Mouse (Mus musculus) NIH3T3 (cell line): ENCODE measurements around the gene Trrap.
"Not testable (repeated sequence)": the region's sequence is repeated elsewhere in the genome, so short reads cannot be mapped to it uniquely, and the experiment has no call there.

Source experiments
- DNase-seq: peaks from one replicate; pipeline ENCODE4 v3.0.0-alpha.2; 2012; ENCODE audit warnings: low read depth

Gene Trrap

DNA sequence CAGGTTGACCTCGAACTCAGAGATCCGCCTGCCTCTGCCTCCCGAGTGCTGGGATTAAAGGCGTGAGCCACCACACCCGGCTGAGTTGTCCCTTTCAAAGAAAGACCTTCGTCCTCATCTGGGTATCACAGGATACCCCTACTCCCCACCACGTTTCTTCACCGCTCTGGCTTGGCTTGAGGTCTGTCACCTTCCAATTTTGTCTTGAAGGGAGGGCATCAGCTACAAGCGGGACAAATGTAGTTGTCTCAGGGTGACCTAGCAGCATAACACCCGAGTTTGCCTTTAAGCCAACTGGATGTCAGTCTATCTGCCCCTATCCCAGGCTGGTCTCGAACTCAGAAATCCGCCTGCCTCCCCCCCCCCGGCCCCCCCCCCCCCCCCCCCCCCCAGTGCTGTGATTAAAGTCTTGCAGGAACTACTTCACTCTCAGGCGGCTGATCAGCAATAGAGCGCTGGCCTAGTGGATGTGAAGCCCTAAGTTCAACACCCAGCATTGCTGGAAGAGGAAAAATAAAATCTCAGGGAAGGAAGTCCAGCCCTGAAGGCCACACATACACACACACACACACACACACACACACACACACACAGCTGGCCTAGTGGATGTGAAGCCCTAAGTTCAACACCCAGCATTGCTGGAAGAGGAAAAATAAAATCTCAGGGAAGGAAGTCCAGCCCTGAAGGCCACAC lies at the start of gene Trrap:
Gene Trrap, plus strand, starts transcription at position 627 of the 693 bp plus-strand sequence.
- not testable (repeated sequence) for DNase-seq

GRCm38 (mm10) chr5:144719781-144720180 lies 47.8 kb upstream of the Trrap start:
- no peak for DNase-seq

GRCm38 (mm10) chr5:144720281-144720680 lies 47.3 kb upstream of the Trrap start:
- no peak for DNase-seq

DNA sequence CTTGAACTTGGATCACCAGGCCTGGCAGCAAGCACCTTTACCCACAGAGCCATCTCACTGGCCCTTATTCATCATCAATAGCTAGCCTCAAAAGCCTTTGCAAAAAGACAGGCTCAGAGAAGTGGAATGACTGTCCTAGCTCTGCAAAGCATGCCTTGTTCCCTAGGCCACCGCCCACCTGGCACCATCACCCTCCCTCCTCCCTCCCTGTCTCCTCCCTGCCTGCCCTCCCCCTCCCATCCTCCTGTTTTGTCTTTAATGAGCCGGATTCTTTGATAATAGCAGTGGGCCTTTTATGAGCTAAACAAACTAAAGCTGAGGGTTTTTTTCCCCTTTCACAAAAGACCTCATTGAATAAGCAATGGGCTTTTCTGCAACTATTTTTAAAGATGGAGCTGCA lies 42.6 kb upstream of the Trrap start:
- DNase-seq, result no peak

- DNase-seq, result no peak
Observed at GRCm38 (mm10) chr5:144725554-144725953, 42.0 kb upstream of the Trrap start.

DNA sequence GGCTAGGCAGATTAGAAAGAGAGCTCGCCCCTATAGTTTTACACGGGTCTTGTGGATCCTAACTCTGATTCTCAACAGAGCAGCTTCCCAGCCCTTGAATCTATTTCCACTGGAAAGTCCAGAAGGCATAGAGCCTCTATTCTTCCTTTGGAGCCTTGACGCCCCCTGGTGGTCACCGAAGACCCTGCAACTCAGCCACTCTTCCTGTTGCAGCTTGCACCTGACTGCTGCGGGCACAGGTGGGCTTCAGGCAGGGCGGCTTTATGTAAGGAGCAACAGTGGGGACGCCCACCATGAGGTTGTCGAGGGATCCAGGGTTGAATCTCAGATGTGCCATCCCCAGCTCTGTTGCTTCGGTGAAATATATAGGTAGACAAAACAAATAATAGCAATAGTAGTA lies 40.4 kb upstream of the Trrap start:
- DNase-seq, result peak; percentile 74

GRCm38 (mm10) chr5:144728237-144728636 lies 39.3 kb upstream of the Trrap start:
- no peak for DNase-seq

DNA sequence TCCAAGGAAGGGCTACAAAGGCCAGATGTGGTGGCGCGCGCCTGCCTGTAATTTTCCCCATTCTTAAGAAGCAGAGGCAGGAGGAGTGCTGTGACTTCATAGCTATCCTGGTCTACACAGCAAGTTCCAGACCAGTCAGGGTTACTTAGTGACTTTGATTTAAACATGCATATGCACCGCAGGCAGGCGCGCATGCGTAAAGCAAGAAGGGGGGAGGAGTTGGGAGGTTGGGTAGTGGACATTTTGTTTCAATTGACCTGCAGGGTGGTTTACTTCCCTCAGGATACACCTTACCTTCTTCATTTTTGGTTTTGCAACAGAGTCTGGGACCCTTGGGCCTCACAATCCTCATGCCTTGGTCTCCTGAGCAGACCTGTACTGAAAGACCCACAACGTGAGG lies 38.3 kb upstream of the Trrap start:
- no peak for DNase-seq

DNA sequence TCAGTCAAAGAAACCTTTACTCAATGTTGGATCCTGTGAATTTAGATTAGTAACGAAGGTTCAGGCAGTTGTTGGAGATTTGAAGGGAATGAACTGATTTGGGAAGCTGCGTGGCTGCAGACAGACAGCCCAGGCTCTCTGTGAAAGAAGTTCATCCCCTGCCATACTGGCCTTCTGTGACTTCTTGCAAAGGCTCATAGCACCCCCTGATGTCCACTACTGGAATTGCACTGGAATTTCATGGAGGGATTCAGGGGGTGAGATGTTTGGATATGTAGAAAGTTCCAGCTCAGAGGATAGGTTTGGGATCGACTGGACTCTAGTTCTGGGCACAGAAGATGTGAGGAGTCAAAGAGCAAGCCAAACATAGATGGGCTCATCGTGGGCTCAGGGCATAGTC lies 33.6 kb upstream of the Trrap start:
- peak; percentile 84 for DNase-seq

- peak; percentile 81 for DNase-seq
Observed at GRCm38 (mm10) chr5:144734949-144735348, 32.6 kb upstream of the Trrap start.

GRCm38 (mm10) chr5:144737101-144737500 lies 30.4 kb upstream of the Trrap start:
- DNase-seq, result no peak

DNA sequence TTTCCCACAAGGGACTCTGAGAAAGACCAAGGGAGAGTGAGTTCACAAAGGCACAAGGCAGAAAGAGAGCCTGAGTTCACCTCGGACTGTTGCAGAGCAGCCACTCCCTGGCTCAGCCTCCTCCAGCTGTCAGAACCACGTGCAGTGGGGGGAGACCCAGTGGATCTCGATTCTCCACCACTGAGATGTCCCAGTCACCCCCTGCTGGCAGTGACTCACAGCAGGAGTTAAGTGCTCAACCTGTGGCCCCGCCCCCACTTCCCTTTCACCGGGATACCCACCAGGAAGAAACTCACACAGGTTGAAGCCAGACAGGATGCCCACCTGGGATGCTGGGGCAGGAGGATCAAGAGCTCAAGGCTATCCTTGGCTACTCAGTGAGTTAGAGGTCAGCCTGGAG lies 15.1 kb upstream of the Trrap start:
- DNase-seq, result peak; percentile 46

- DNase-seq, result peak; percentile 82
Observed at GRCm38 (mm10) chr5:144753041-144753440, 14.5 kb upstream of the Trrap start.

- no peak for DNase-seq
Observed at GRCm38 (mm10) chr5:144755191-144755590, 12.3 kb upstream of the Trrap start.

DNA sequence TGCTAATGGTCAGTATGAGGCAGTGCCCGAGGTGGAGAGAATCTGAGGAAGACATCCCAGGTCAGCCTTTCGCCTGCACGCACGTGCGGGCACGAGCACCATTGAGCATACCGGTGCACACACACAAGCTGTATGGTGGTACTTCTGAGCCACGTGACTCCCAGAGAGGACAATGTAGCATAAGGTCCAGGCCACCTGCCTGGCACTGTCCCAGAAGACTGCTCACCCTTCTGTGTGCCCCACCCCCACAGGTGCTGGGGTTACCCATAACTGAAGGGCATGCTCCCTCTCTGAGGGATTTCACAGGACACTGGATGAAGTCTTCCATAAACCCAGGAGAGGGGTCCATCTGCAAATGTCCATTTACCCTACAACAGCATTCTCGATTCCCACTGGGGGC lies 10.1 kb upstream of the Trrap start:
- no peak for DNase-seq

DNA sequence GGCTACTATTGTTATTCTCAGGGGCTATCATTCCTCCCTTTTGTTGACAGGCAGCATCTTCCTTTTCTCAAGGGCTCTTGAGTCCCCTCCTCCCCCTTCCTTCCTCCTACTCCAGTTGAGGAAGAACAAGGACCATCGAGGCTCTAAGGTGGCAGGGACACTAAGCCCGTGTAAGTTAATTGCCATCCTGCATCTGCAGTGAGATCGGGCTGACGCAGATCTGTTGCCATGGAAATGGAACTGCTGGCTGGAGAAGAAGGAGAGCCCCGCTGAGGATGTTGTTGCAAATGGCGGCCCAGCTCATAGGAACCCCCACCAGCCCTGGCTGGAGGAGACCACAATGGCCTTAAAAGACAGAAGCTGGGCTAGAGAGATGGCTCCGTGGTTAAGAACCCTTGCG lies 9.1 kb upstream of the Trrap start:
- no peak for DNase-seq

DNA sequence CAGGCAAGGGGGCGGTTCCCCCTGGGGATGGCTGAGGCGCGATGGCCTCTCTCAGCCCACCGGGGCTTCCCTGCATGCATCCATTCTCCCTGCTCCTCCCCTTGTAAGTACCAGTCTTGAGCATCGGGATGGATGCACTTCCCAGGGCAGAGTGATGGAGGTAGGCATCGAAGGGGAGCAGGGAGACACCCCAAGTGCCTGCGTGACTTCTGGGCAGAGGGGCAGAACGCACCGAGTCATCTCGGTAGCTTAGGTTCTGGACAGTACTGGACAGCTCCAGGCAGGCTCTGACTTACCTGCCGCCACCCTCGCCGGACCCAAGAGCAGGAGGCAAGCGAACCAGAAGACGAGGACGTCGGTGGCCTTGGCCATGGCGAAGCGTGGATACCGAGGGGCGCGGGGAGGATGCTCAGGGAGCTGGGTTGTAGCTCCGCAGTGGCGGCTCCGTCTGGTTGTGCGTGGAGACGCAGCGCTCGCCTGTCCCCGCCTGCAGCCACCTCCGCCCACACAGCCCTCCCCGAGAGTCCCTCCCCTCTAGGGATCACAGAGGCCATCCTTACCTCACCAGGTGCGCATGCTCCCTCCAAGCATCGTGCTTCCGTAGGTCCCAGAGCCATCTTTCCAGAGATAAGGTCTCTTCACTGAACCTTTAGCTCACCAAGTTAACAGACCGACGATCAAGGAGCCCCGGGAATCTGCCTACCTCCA lies 6.2 kb upstream of the Trrap start, which contains the start of gene Tmem130:
Gene Tmem130, minus strand, starts transcription at position 658 of the 708 bp plus-strand sequence.
- DNase-seq, result no peak

DNA sequence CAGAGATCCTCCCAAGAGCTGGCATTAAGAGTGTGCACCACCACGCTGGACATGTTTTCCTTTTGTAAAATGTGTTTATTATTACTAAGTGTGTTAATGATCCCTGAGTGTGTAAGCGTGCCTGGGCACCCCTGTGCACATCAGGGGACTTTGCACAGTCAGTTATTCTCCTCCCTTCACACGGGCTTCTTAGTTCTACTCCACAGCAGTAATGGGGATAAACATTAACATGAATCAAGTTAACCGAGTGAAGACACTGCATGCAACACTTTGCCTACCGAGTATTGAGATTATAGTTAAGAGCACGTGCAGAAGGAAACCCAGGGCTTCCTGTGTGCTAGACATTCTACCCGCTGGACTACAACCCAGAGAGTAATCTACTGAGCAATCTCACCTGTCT lies 1.5 kb upstream of the Trrap start:
- no peak for DNase-seq

- no peak for DNase-seq
Observed at GRCm38 (mm10) chr5:144766646-144767045, 886 bp upstream of the Trrap start.

- DNase-seq, result peak; percentile 93
Observed at GRCm38 (mm10) chr5:144767911-144768841, 644 bp downstream of the Trrap start.

DNA sequence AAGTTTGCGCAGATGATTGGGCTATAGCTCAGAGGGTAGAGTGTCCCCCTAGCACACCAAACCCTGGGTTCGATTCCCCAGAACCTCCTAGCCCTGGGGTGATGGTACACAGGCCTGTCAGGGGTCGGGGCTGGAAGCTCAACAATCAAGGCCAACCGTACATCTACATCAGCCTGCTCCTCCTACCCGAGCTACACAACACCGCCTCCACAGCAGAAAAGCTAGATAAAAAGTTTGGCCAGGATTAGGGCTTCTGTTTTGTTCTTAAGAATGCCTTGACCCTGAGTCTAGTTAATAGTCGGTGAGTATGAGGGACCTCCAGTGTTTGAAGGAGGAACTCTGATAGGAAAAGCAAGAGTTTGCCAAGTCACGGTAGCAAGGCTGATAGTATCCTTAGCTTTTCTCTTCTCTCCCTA lies 1.5 kb downstream of the Trrap start:
- DNase-seq, result peak; percentile 41

- no peak for DNase-seq
Observed at GRCm38 (mm10) chr5:144773231-144773630, 5.7 kb downstream of the Trrap start.
